Mouse (Mus musculus): Measurements from ENCODE around the gene Cadm4. TPM values are rescaled to one million over a fixed set of nuclear protein-coding genes. Genes with fewer than 3 reads are reported as not detected.
A peak's percentile ranks its signal among the peaks of the same experiment; 100 is the strongest.

Gene Cadm4
- polyA plus RNA-seq, 1 experiment from 2014 or later, result 1.8 TPM

GRCm38 (mm10) chr7:24448782-24449517 is 32.9 kb upstream of the Cadm4 start:
- ATAC-seq (ENCODE audit: low read depth), result peak; percentile 36; the same call in 1 of the 2 replicates
- Histone ChIP-seq H3K4me3 (ENCODE audit: low read length) (no peak overlapping the region), H3K4me1 (replicated peaks; ENCODE audit: control insufficient read depth, insufficient read depth, low read length) (no peaks in the 10 kb centered on the region), H3K27me3 (ENCODE audit: control insufficient read depth, insufficient read depth, low read depth, low read length) (no peaks in the 10 kb centered on the region), H3K4me2 (ENCODE audit: low read depth, low read length) (no peak overlapping the region), H3K9me3 (ENCODE audit: control insufficient read depth, low read length) (no peaks in the 10 kb centered on the region), H3K9ac (ENCODE audit: low read length) (no peak overlapping the region), H3K36me3 (ENCODE audit: control insufficient read depth, insufficient read depth, low read length) (no peaks in the 10 kb centered on the region), H3K27ac (ENCODE audit: low read length) (no peak overlapping the region)
- 52% methylated on average over 14 of the region's 14 CpGs for WGBS

GRCm38 (mm10) chr7:24450585-24451017 is 31.2 kb upstream of the Cadm4 start:
- Histone ChIP-seq H3K27ac (ENCODE audit: low read length) (no peak overlapping the region), H3K9me3 (ENCODE audit: control insufficient read depth, low read length) (no peaks in the 10 kb centered on the region), H3K4me1 (replicated peaks; ENCODE audit: control insufficient read depth, insufficient read depth, low read length) (no peaks in the 10 kb centered on the region), H3K4me3 (ENCODE audit: low read length) (no peak overlapping the region), H3K4me2 (ENCODE audit: low read depth, low read length) (no peak overlapping the region), H3K9ac (ENCODE audit: low read length) (no peak overlapping the region), H3K27me3 (ENCODE audit: control insufficient read depth, insufficient read depth, low read depth, low read length) (no peaks in the 10 kb centered on the region), H3K36me3 (ENCODE audit: control insufficient read depth, insufficient read depth, low read length) (no peaks in the 10 kb centered on the region)
- 50% methylated on average over 9 of the region's 9 CpGs for WGBS
- peak; percentile 39; the same call in 1 of the 2 replicates for ATAC-seq (ENCODE audit: low read depth)

GRCm38 (mm10) chr7:24451855-24452311 is 29.9 kb upstream of the Cadm4 start, which contains the start of gene Irgc1:
Gene Irgc1, minus strand, starts transcription at chr7:24452297.
- H3K27ac ChIP-seq (ENCODE audit: low read length), result no peak within 1 kb of the TSS
- H3K9ac ChIP-seq (ENCODE audit: low read length), result no peak within 1 kb of the TSS
- H3K4me1 ChIP-seq (replicated peaks; ENCODE audit: control insufficient read depth, insufficient read depth, low read length), result no peaks in the 10 kb centered on the region
- H3K4me3 ChIP-seq (ENCODE audit: low read length), result no peak within 1 kb of the TSS
- H3K9me3 ChIP-seq (ENCODE audit: control insufficient read depth, low read length), result no peaks in the 10 kb centered on the region
- no peak within 1 kb of the TSS for H3K4me2 ChIP-seq (ENCODE audit: low read depth, low read length)
- no peaks in the 10 kb centered on the region for H3K36me3 ChIP-seq (ENCODE audit: control insufficient read depth, insufficient read depth, low read length)
- 60% methylated on average over 9 of the region's 9 CpGs for WGBS
- no peaks in the 10 kb centered on the region for H3K27me3 ChIP-seq (ENCODE audit: control insufficient read depth, insufficient read depth, low read depth, low read length)
- no peak for ATAC-seq (ENCODE audit: low read depth)

GRCm38 (mm10) chr7:24454199-24454598 is 27.6 kb upstream of the Cadm4 start:
- WGBS, result 72% methylated on average over 2 of the region's 2 CpGs
- ATAC-seq (ENCODE audit: low read depth), result no peak
- no peaks in the 10 kb centered on the region for H3K36me3 ChIP-seq (ENCODE audit: control insufficient read depth, insufficient read depth, low read length)
- no peak overlapping the region for H3K27ac ChIP-seq (ENCODE audit: low read length)
- H3K4me3 ChIP-seq (ENCODE audit: low read length), result no peak overlapping the region
- no peaks in the 10 kb centered on the region for H3K27me3 ChIP-seq (ENCODE audit: control insufficient read depth, insufficient read depth, low read depth, low read length)
- no peak overlapping the region for H3K4me2 ChIP-seq (ENCODE audit: low read depth, low read length)
- no peaks in the 10 kb centered on the region for H3K9me3 ChIP-seq (ENCODE audit: control insufficient read depth, low read length)
- peaks cover 3% of the 10 kb centered on the region; the same call in 1 of the 2 replicates for H3K4me1 ChIP-seq (replicated peaks; ENCODE audit: control insufficient read depth, insufficient read depth, low read length)
- H3K9ac ChIP-seq (ENCODE audit: low read length), result no peak overlapping the region

- Histone ChIP-seq H3K27me3 (ENCODE audit: control insufficient read depth, insufficient read depth, low read depth, low read length) (no peaks in the 10 kb centered on the region), H3K9me3 (ENCODE audit: control insufficient read depth, low read length) (no peaks in the 10 kb centered on the region), H3K4me1 (replicated peaks; ENCODE audit: control insufficient read depth, insufficient read depth, low read length) (peaks cover 11% of the 10 kb centered on the region), H3K4me3 (ENCODE audit: low read length) (no peak overlapping the region), H3K27ac (ENCODE audit: low read length) (no peak overlapping the region), H3K4me2 (ENCODE audit: low read depth, low read length) (no peak overlapping the region), H3K36me3 (ENCODE audit: control insufficient read depth, insufficient read depth, low read length) (no peaks in the 10 kb centered on the region), H3K9ac (ENCODE audit: low read length) (no peak overlapping the region)
- ATAC-seq (ENCODE audit: low read depth), result no peak
- WGBS, result 57% methylated on average over 5 of the region's 5 CpGs
These were observed 26.1 kb upstream of the Cadm4 start for GRCm38 (mm10) chr7:24455726-24456125.

- Histone ChIP-seq H3K9ac (ENCODE audit: low read length) (no peak overlapping the region), H3K36me3 (ENCODE audit: control insufficient read depth, insufficient read depth, low read length) (no peaks in the 10 kb centered on the region), H3K4me1 (replicated peaks; ENCODE audit: control insufficient read depth, insufficient read depth, low read length) (peaks cover 17% of the 10 kb centered on the region), H3K4me2 (ENCODE audit: low read depth, low read length) (no peak overlapping the region), H3K4me3 (ENCODE audit: low read length) (no peak overlapping the region), H3K27me3 (ENCODE audit: control insufficient read depth, insufficient read depth, low read depth, low read length) (no peaks in the 10 kb centered on the region), H3K27ac (ENCODE audit: low read length) (peak overlapping the region; percentile 12; the same call in 1 of the 2 replicates), H3K9me3 (ENCODE audit: control insufficient read depth, low read length) (no peaks in the 10 kb centered on the region)
- WGBS, result 52% methylated on average over 10 of the region's 10 CpGs
- no peak for ATAC-seq (ENCODE audit: low read depth)
These were observed 24.0 kb upstream of the Cadm4 start for GRCm38 (mm10) chr7:24457726-24458370.

- Histone ChIP-seq H3K27me3 (ENCODE audit: control insufficient read depth, insufficient read depth, low read depth, low read length) (no peaks in the 10 kb centered on the region), H3K27ac (ENCODE audit: low read length) (peak overlapping the region; percentile 69), H3K9me3 (ENCODE audit: control insufficient read depth, low read length) (no peaks in the 10 kb centered on the region), H3K9ac (ENCODE audit: low read length) (no peak overlapping the region), H3K4me3 (ENCODE audit: low read length) (no peak overlapping the region), H3K4me1 (replicated peaks; ENCODE audit: control insufficient read depth, insufficient read depth, low read length) (peaks cover 20% of the 10 kb centered on the region), H3K36me3 (ENCODE audit: control insufficient read depth, insufficient read depth, low read length) (no peaks in the 10 kb centered on the region), H3K4me2 (ENCODE audit: low read depth, low read length) (no peak overlapping the region)
- WGBS, result 61% methylated on average over 5 of the region's 5 CpGs
- ATAC-seq (ENCODE audit: low read depth), result no peak
These were observed 22.4 kb upstream of the Cadm4 start for GRCm38 (mm10) chr7:24459440-24459839.

GRCm38 (mm10) chr7:24459843-24460242 is 22.0 kb upstream of the Cadm4 start:
- H3K9ac ChIP-seq (ENCODE audit: low read length), result no peak overlapping the region
- no peaks in the 10 kb centered on the region for H3K9me3 ChIP-seq (ENCODE audit: control insufficient read depth, low read length)
- no peak overlapping the region for H3K4me2 ChIP-seq (ENCODE audit: low read depth, low read length)
- H3K4me1 ChIP-seq (replicated peaks; ENCODE audit: control insufficient read depth, insufficient read depth, low read length), result peaks cover 20% of the 10 kb centered on the region
- H3K27ac ChIP-seq (ENCODE audit: low read length), result peak overlapping the region; percentile 69
- H3K36me3 ChIP-seq (ENCODE audit: control insufficient read depth, insufficient read depth, low read length), result no peaks in the 10 kb centered on the region
- WGBS, result 43% methylated on average over 3 of the region's 3 CpGs
- H3K27me3 ChIP-seq (ENCODE audit: control insufficient read depth, insufficient read depth, low read depth, low read length), result no peaks in the 10 kb centered on the region
- peak; percentile 23; the same call in 1 of the 2 replicates for ATAC-seq (ENCODE audit: low read depth)
- no peak overlapping the region for H3K4me3 ChIP-seq (ENCODE audit: low read length)

GRCm38 (mm10) chr7:24461376-24462051 is 20.3 kb upstream of the Cadm4 start:
- no peak overlapping the region for H3K4me3 ChIP-seq (ENCODE audit: low read length)
- 33% methylated on average over 14 of the region's 14 CpGs for WGBS

More at GRCm38 (mm10) chr7:24461376-24462051, 20.3 kb upstream of the Cadm4 start:
- 0 out of 2 replicates have a peak, but pooled peaks have one; percentile 9 for ATAC-seq (ENCODE audit: low read depth)
- Histone ChIP-seq H3K9ac (ENCODE audit: low read length) (no peak overlapping the region), H3K4me1 (replicated peaks; ENCODE audit: control insufficient read depth, insufficient read depth, low read length) (peaks cover 20% of the 10 kb centered on the region), H3K9me3 (ENCODE audit: control insufficient read depth, low read length) (no peaks in the 10 kb centered on the region), H3K4me2 (ENCODE audit: low read depth, low read length) (peak overlapping the region; percentile 63), H3K27me3 (ENCODE audit: control insufficient read depth, insufficient read depth, low read depth, low read length) (no peaks in the 10 kb centered on the region), H3K36me3 (ENCODE audit: control insufficient read depth, insufficient read depth, low read length) (0 out of 2 replicates have a peak, but pooled peaks cover 2% of the 10 kb centered on the region), H3K27ac (ENCODE audit: low read length) (peak overlapping the region; percentile 92)
